Mouse (Mus musculus) midbrain, embryonic 13.5 days (tissue): ENCODE data around the gene Ap3b2. TPM values are rescaled to one million over a fixed set of nuclear protein-coding genes. Genes with fewer than 3 reads are reported as not detected.

Experiments used
- ATAC-seq: fragments of 200-750 bp; cut with Nextera tagmentation; 2 replicates; pipeline ENCODE4 v1.8.0; 2017; ENCODE audit warnings: mild to moderate bottlenecking, moderate TSS enrichment, moderate library complexity
- H3K27ac ChIP-seq: fragments of 300-500 bp; sonication (generic); 2 replicates; pipeline ENCODE4 v1.5.1; 2015; ENCODE audit warnings: inconsistent platforms, mild to moderate bottlenecking, moderate library complexity
- H3K27me3 ChIP-seq: fragments of 300-500 bp; sonication (generic); 2 replicates; pipeline ENCODE4 v1.6.1; 2015; ENCODE audit warnings: mild to moderate bottlenecking, inconsistent platforms
- H3K36me3 ChIP-seq: fragments of 300-500 bp; sonication (generic); 2 replicates; pipeline ENCODE4 v1.6.1; 2015; ENCODE audit warnings: mild to moderate bottlenecking, inconsistent platforms
- H3K4me1 ChIP-seq: fragments of 300-500 bp; sonication (generic); replicated peaks from 2 replicates; pipeline ENCODE4 v1.6.1; 2015; ENCODE audit warnings: inconsistent platforms
- H3K4me2 ChIP-seq: fragments of 300-500 bp; sonication (generic); replicated peaks from 2 replicates; pipeline ENCODE4 v1.6.1; 2015; ENCODE audit warnings: moderate library complexity, mild to moderate bottlenecking, inconsistent platforms
- H3K4me3 ChIP-seq: fragments of 300-500 bp; sonication (generic); replicated peaks from 2 replicates; pipeline ENCODE4 v1.5.1; 2015; ENCODE audit warnings: mild to moderate bottlenecking, inconsistent platforms
- H3K9ac ChIP-seq: fragments of 300-500 bp; sonication (generic); replicated peaks from 2 replicates; pipeline ENCODE4 v1.6.1; 2015; ENCODE audit warnings: mild to moderate bottlenecking, inconsistent platforms
- H3K9me3 ChIP-seq: fragments of 300-500 bp; sonication (generic); 2 replicates; pipeline ENCODE4 v1.6.1; 2016; ENCODE audit warnings: mild to moderate bottlenecking, inconsistent platforms
- WGBS: fragments of 180-500 bp; shearing (Covaris S2); methylation state at CpG from one replicate; pipeline ENCODE4 v1.1.7; 2015; 5-methylcytosine and 5-hydroxymethylcytosine counted together
- microRNA counts: library from miRNA; unstranded; fragments of <30 nt; microRNA quantifications from one replicate; lab custom pipeline; 2016
- polyA plus RNA-seq: library from polyadenylated mRNA; unstranded; fragments of >200 nt; fragmentation: Nextera tagmentation; extraction: Ambion mirVana; gene quantifications from 2 replicates; pipeline ENCODE4 v1.2.1, GENCODE M21; 2015

The Ap3b2 gene
- polyA plus RNA-seq, 1 experiment from 2014 or later = 110 TPM

DNA sequence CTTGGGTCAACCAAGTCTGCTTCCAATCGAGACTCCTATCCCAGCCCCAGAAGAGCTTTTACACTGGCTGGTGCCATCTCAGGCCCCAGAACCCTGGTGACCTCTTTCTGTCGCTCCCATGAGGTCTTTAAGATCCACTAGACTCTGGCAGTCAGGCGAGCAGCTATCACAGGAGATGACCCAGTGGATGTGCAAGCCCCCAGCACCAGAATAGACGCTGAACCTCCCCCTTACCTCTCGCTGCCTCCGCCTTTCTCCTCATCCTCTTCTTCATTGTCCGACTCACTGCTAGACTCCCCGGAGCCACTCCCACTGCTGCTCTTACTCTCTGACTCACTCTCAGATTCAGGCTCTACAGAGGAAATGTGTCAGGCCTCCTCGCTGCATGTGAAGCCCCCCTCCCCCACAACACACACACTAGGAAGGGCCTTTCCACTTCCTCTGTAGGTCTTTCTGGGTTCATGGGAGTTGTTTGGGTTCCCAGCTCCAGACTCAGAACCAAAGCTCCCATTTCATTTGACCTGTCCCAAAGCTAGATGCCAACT, 28.7 kb downstream of the Ap3b2 start:
- no peak overlapping the region for H3K9ac ChIP-seq
- H3K4me3 ChIP-seq = no peak overlapping the region
- no peaks in the 10 kb centered on the region for H3K4me1 ChIP-seq
- H3K9me3 ChIP-seq = no peaks in the 10 kb centered on the region
- 77% methylated on average over 9 of the region's 9 CpGs for WGBS
- no peak for ATAC-seq
- H3K27ac ChIP-seq = no peak overlapping the region
- no peak overlapping the region for H3K4me2 ChIP-seq
- H3K27me3 ChIP-seq = no peaks in the 10 kb centered on the region
- peaks cover 82% of the 10 kb centered on the region for H3K36me3 ChIP-seq

DNA sequence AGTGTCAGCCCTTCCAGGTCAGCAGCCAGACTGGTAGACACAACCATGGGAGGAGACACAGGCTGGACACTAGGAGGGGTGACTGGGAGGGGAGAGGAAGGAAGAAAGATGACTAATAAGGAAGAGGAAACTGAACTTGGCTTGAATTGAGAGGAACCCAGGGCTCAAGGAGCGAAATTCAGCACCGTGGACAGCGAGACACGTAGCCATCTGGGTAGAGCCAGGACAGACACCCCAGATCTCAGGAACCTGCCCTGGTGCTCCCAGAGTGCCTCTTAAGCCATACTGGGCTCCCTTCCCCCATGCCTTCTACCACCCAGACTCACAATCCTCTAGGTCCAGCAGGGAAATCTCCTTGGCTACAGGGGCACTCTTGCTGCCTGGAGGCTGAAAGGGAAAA, 29.6 kb downstream of the Ap3b2 start:
- Histone ChIP-seq H3K27me3 (peaks cover 4% of the 10 kb centered on the region; the same call in 1 of the 2 replicates), H3K9me3 (no peaks in the 10 kb centered on the region), H3K4me2 (no peak overlapping the region), H3K9ac (no peak overlapping the region), H3K27ac (no peak overlapping the region), H3K4me1 (no peaks in the 10 kb centered on the region), H3K4me3 (no peak overlapping the region), H3K36me3 (peaks cover 80% of the 10 kb centered on the region)
- WGBS = 8% methylated on average over 4 of the region's 4 CpGs
- no peak for ATAC-seq

DNA sequence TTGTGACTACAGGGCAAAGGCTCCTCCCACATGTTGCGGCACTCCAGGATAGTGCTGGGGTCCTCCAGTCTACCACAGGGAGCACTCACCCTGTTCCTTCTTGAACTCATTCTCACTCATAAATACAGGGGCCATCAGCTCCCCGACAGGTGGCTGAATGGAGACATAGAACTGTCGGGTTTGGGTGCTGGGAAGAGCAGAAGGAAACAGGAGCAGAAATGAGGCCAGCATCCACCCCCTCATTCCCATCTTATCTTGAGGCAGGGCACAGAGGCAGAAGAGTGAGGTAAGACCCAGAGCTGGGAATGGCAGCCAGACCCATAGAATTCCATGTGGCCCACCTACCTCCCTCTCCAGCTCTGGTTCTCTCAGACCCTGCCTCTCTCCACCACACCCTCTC, 30.9 kb downstream of the Ap3b2 start:
- Histone ChIP-seq H3K27ac (no peak overlapping the region), H3K9ac (no peak overlapping the region), H3K27me3 (peaks cover 17% of the 10 kb centered on the region), H3K9me3 (no peaks in the 10 kb centered on the region), H3K4me2 (no peak overlapping the region), H3K36me3 (peaks cover 76% of the 10 kb centered on the region), H3K4me3 (no peak overlapping the region), H3K4me1 (no peaks in the 10 kb centered on the region)
- 73% methylated on average over 3 of the region's 3 CpGs for WGBS
- ATAC-seq = no peak

DNA sequence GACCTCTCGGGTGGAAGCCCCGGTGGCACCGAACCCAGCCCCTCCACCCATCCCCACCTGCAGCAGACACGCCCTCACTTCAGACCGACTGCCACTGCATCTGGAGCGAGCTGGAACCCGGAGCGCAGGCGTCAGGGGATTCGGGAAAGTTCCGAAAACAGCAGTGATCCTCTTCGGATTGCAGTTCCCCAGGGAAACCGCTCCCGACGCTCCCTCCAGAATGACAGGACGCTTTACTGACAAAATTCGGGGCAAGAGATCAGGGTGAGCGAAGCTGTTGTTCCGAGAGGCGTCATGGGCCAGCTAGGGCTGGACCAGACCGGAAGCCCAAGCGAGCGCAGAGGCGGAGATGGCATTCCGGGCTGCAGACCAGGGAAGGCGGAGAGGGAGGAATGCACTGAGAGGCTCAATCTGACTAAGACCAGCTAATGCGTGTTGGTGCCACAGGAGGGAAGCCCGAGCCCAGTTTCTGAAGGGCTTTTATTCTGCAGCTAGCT, 38.5 kb downstream of the Ap3b2 start, which contains the start of gene Cpeb1:
TSS of gene Cpeb1 (minus strand) at position 311 of the 497 bp plus-strand sequence.
- Histone ChIP-seq H3K36me3 (peaks cover 2% of the 10 kb centered on the region), H3K9me3 (no peaks in the 10 kb centered on the region), H3K27me3 (peaks cover 79% of the 10 kb centered on the region), H3K4me3 (peak within 1 kb of the TSS; percentile 54), H3K9ac (peak within 1 kb of the TSS; percentile 54), H3K4me1 (peaks cover 27% of the 10 kb centered on the region), H3K27ac (no peak within 1 kb of the TSS), H3K4me2 (peak within 1 kb of the TSS; percentile 92)
- peak; percentile 63 for ATAC-seq
- under 1% methylated on average over 28 of the region's 28 CpGs for WGBS

DNA sequence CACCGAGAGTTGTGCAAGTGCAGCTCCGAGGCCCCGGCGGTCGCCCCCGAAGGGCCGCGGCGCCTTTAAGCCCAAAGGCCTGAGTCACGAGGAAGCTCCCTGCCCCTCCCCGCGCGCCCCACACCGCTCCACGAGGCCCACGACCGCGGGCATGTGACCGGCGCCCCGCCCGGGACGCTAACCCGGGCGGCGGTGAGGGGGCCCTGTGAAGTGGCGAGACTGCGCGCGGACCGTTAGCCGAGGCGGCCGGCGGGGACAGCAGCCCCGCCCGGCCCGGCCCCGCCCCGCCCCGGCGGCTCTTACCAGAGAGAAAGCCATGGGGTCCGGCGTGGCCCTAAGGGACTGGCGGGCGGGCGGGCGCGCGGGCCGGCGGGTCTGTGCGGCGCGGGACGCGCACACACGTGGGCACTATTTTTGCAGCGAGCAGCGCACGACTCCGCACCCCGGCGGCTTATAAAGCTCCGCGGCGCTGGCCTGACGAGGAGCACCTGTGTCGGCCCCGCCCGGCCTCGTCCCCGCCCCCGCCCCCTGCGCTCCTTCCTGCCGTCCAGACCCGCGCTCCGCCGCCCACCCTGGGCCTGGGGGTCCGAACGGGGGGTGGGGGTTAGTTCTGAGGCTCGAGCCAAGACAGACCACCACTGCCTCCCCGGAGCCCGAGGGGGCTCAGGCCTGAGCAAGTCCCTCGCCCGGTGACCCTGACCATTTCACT, 39.2 kb downstream of the Ap3b2 start:
- H3K9ac ChIP-seq = peak overlapping the region; percentile 54
- H3K27me3 ChIP-seq = peaks cover 79% of the 10 kb centered on the region
- H3K27ac ChIP-seq = no peak overlapping the region
- H3K4me1 ChIP-seq = peaks cover 27% of the 10 kb centered on the region
- ATAC-seq = peak; percentile 67
- no peaks in the 10 kb centered on the region for H3K36me3 ChIP-seq
- WGBS = 1% methylated on average over 80 of the region's 87 CpGs
- peak overlapping the region; percentile 92 for H3K4me2 ChIP-seq
- peak overlapping the region; percentile 54 for H3K4me3 ChIP-seq
- no peaks in the 10 kb centered on the region for H3K9me3 ChIP-seq

DNA sequence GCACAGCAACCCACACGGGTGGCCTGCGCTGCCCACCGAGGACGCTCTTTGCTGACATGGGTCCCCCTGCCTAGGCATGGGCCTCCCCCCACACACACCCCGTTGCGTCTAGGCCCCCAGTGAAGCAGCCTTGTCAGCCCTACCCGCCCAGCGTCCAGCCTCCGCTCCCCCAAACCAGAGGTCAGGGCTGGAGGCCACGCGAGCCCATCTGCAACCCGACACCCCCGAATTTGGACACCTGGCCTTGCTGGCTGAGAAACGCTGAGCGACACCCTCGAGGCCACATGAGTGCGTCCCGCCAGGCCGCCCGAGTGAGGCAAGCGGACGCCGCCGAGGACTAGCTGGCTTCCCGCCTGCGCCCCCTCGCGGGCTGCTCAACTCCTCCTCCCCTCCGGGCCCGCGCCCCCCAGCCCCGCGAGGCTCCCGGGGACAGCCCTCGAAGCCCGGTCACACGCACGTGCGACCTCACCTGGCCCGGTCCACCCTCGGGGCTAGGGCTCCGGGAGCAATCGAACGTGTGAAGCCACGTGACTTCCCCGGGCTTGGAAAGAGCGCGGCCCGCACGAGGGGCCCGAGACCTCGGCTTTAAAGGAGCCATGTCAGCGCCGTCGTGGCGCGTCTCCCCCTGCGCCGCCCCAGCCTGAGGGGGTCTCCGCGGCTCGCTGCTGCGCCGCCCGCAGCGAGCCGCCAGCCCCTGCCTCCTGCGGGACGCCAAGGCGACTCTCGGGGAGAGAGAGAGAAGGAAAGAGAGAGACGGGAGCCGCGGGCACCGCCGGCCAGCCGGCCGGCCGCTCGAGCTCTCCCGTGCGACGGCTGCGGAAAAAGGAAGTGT, 40.1 kb downstream of the Ap3b2 start:
- Histone ChIP-seq H3K27me3 (peaks cover 70% of the 10 kb centered on the region), H3K9me3 (no peaks in the 10 kb centered on the region), H3K27ac (no peak overlapping the region), H3K9ac (peak overlapping the region; percentile 54), H3K4me2 (peak overlapping the region; percentile 92), H3K4me1 (peaks cover 27% of the 10 kb centered on the region), H3K4me3 (peak overlapping the region; percentile 54), H3K36me3 (no peaks in the 10 kb centered on the region)
- WGBS = 3% methylated on average over 84 of the region's 84 CpGs
- ATAC-seq = peak; percentile 69

DNA sequence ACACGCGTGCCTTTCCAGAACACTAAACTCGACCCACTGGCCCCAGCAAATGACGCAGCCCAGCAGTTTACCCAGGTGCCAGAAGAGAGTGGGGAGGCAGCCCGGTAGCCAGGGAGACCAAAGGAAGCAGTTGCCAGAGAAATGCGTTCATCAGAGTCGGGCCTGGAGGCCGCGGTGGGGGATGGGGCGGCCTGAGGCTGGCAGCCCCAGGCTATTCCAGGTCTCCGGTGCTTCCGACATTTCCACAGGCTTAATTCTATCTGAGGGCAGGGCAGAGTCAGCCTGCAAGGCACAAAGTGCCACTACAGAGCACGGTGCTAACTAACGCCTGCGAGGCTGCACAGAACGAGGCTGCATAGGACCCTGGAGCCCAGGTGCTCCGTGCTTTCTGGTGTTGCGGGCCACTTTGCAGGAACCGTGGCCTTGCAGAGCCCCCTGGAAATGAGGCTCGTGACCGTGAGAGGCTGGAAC, 40.7 kb downstream of the Ap3b2 start:
- Histone ChIP-seq H3K36me3 (no peaks in the 10 kb centered on the region), H3K4me1 (peaks cover 27% of the 10 kb centered on the region), H3K9me3 (no peaks in the 10 kb centered on the region), H3K9ac (0 out of 2 replicates have a peak overlapping the region, but pooled peaks have one; percentile 3), H3K4me2 (peak overlapping the region; percentile 92), H3K4me3 (peak overlapping the region; percentile 54), H3K27ac (no peak overlapping the region), H3K27me3 (peaks cover 64% of the 10 kb centered on the region)
- peak; percentile 68 for ATAC-seq
- WGBS = 4% methylated on average over 21 of the region's 21 CpGs

MicroRNAs within 50 kb of the gene (microRNA counts, 519-probe panel; counts per million panel counts)
- 110 counts per million, percentile 56 among the panel's probes with 10 or more counts for microRNA mmu-miR-1839-3p (lab: Ali Mortazavi, UCI)
- microRNA mmu-miR-1839-5p (lab: Ali Mortazavi, UCI) = 4,143 counts per million, percentile 78 among the panel's probes with 10 or more counts

Other genes with a start within 250 kb of the Ap3b2 start
- gene Rps17, start 148.7 kb downstream of the Ap3b2 start, polyA plus RNA-seq = 869 and 873 TPM in 2 replicates
- 2.6 and 3.2 TPM in 2 replicates for gene Cpeb1, start 38.5 kb downstream of the Ap3b2 start, polyA plus RNA-seq
- not detected in 2 replicates for gene BC048679, start 4.4 kb upstream of the Ap3b2 start, polyA plus RNA-seq
- 0.20 and 0.34 TPM in 2 replicates for gene Fsd2, start 73.0 kb upstream of the Ap3b2 start, polyA plus RNA-seq
- gene Whamm, start 77.3 kb upstream of the Ap3b2 start, polyA plus RNA-seq = 4.3 and 5.5 TPM in 2 replicates
- 15.4 and 16.4 TPM in 2 replicates for gene Homer2, start 213.6 kb upstream of the Ap3b2 start, polyA plus RNA-seq